Mouse (Mus musculus) neural tube, embryonic 15.5 days (tissue): ENCODE measurements around the gene Lamp2. TPM values are rescaled to one million over a fixed set of nuclear protein-coding genes. Genes with fewer than 3 reads are reported as not detected.
"Not testable (repeated sequence)": the region's sequence is repeated elsewhere in the genome, so short reads cannot be mapped to it uniquely, and the experiment has no call there.

Source experiments
- ATAC-seq: fragments of 200-750 bp; cut with Nextera tagmentation; 2 replicates; pipeline ENCODE4 v1.8.0; 2017; ENCODE audit warnings: mild to moderate bottlenecking, moderate TSS enrichment, moderate library complexity; ENCODE audit not compliant: low FRiP score
- H3K27ac ChIP-seq: fragments of 300-500 bp; sonication (generic); replicated peaks from 2 replicates; pipeline ENCODE4 v1.5.1; 2015; ENCODE audit warnings: mild to moderate bottlenecking, inconsistent platforms
- H3K27me3 ChIP-seq: fragments of 300-500 bp; sonication (generic); replicated peaks from 2 replicates; pipeline ENCODE4 v1.6.1; 2015; ENCODE audit warnings: inconsistent platforms
- H3K36me3 ChIP-seq: fragments of 300-500 bp; sonication (generic); 2 replicates; pipeline ENCODE4 v1.6.1; 2015; ENCODE audit warnings: inconsistent platforms
- H3K4me1 ChIP-seq: fragments of 300-500 bp; sonication (generic); 2 replicates; pipeline ENCODE4 v1.6.1; 2015; ENCODE audit warnings: inconsistent platforms
- H3K4me2 ChIP-seq: fragments of 300-500 bp; sonication (generic); 2 replicates; pipeline ENCODE4 v1.6.1; 2015; ENCODE audit warnings: inconsistent platforms, mild to moderate bottlenecking, moderate library complexity
- H3K4me3 ChIP-seq: fragments of 300-500 bp; sonication (generic); replicated peaks from 2 replicates; pipeline ENCODE4 v1.5.1; 2015; ENCODE audit warnings: mild to moderate bottlenecking, inconsistent platforms
- H3K9ac ChIP-seq: fragments of 300-500 bp; sonication (generic); replicated peaks from 2 replicates; pipeline ENCODE4 v1.6.1; 2015; ENCODE audit warnings: mild to moderate bottlenecking, inconsistent platforms
- H3K9me3 ChIP-seq: fragments of 300-500 bp; sonication (generic); replicated peaks from 2 replicates; pipeline ENCODE4 v1.6.1; 2016; ENCODE audit warnings: inconsistent platforms
- WGBS: fragments of 180-500 bp; shearing (Covaris S2); methylation state at CpG from one replicate; pipeline ENCODE4 v1.1.7; 2015; ENCODE audit warnings: mixed read lengths; 5-methylcytosine and 5-hydroxymethylcytosine counted together
- polyA plus RNA-seq: library from polyadenylated mRNA; unstranded; fragments of >200 nt; fragmentation: Nextera tagmentation; extraction: Ambion mirVana; gene quantifications from 2 replicates; pipeline ENCODE4 v1.2.1, GENCODE M21; 2015

Lamp2 gene
- polyA plus RNA-seq = 58.6 and 101 TPM in 2 replicates

GRCm38 (mm10) chrX:38455890-38456634 lies at the start of gene Lamp2:
Lamp2 (minus strand) TSS chrX:38456454.
- peak; percentile 99 for ATAC-seq
- H3K4me3 ChIP-seq = peak within 1 kb of the TSS; percentile 54
- H3K9ac ChIP-seq = peak within 1 kb of the TSS; percentile 55
- H3K27ac ChIP-seq = peak within 1 kb of the TSS; percentile 52
- 15% methylated on average over 47 of the region's 47 CpGs for WGBS
- H3K9me3 ChIP-seq = no peaks in the 10 kb centered on the region
- H3K4me1 ChIP-seq = 0 out of 2 replicates have a peak, but pooled peaks cover 4% of the 10 kb centered on the region
- no peaks in the 10 kb centered on the region for H3K27me3 ChIP-seq
- peak within 1 kb of the TSS; percentile 59 for H3K4me2 ChIP-seq
- no peaks in the 10 kb centered on the region for H3K36me3 ChIP-seq

GRCm38 (mm10) chrX:38504846-38505245 lies 48.6 kb upstream of the Lamp2 start:
- Histone ChIP-seq H3K27me3 (no peaks in the 10 kb centered on the region), H3K36me3 (no peaks in the 10 kb centered on the region), H3K27ac (no peak overlapping the region), H3K9me3 (no peaks in the 10 kb centered on the region), H3K4me2 (no peak overlapping the region), H3K9ac (no peak overlapping the region), H3K4me1 (no peaks in the 10 kb centered on the region), H3K4me3 (no peak overlapping the region)
- ATAC-seq = no peak
- WGBS = 93% methylated on average over 14 of the region's 14 CpGs

GRCm38 (mm10) chrX:38502182-38502581 lies 45.9 kb upstream of the Lamp2 start:
- H3K9ac ChIP-seq, H3K36me3 ChIP-seq, H3K27ac ChIP-seq, H3K9me3 ChIP-seq, H3K4me1 ChIP-seq, H3K4me2 ChIP-seq, H3K27me3 ChIP-seq, ATAC-seq, H3K4me3 ChIP-seq: not testable (repeated sequence)
- 76% methylated on average over 5 of the region's 5 CpGs for WGBS

GRCm38 (mm10) chrX:38485464-38485863 lies 29.2 kb upstream of the Lamp2 start:
- H3K9ac ChIP-seq, H3K27ac ChIP-seq, H3K9me3 ChIP-seq, H3K4me3 ChIP-seq, H3K4me1 ChIP-seq, H3K36me3 ChIP-seq, H3K27me3 ChIP-seq, ATAC-seq: not testable (repeated sequence)
- WGBS = 46% methylated on average over 20 of the region's 20 CpGs
- H3K4me2 ChIP-seq = peak overlapping the region; percentile 13; the same call in 1 of the 2 replicates

- ATAC-seq = no peak
- WGBS = 65% methylated on average over 1 of the region's 1 CpGs
Measured at GRCm38 (mm10) chrX:38478583-38478982, 22.3 kb upstream of the Lamp2 start.

GRCm38 (mm10) chrX:38473537-38474299 lies 17.5 kb upstream of the Lamp2 start:
- H3K4me1 ChIP-seq = no peaks in the 10 kb centered on the region
- peak overlapping the region; percentile 54 for H3K4me2 ChIP-seq
- H3K27ac ChIP-seq = peak overlapping the region; percentile 79
- no peaks in the 10 kb centered on the region for H3K9me3 ChIP-seq
- no peaks in the 10 kb centered on the region for H3K27me3 ChIP-seq
- 19% methylated on average over 32 of the region's 32 CpGs for WGBS
- 0 out of 2 replicates have a peak overlapping the region, but pooled peaks have one; percentile 14 for H3K9ac ChIP-seq
- peak; percentile 94 for ATAC-seq
- no peaks in the 10 kb centered on the region for H3K36me3 ChIP-seq
- H3K4me3 ChIP-seq = peak overlapping the region; percentile 57

More at GRCm38 (mm10) chrX:38478583-38478982, 22.3 kb upstream of the Lamp2 start:
- Histone ChIP-seq H3K9me3 (no peaks in the 10 kb centered on the region), H3K27ac (no peak overlapping the region), H3K4me2 (no peak overlapping the region), H3K36me3 (no peaks in the 10 kb centered on the region), H3K4me3 (no peak overlapping the region), H3K27me3 (no peaks in the 10 kb centered on the region), H3K9ac (no peak overlapping the region), H3K4me1 (no peaks in the 10 kb centered on the region)

GRCm38 (mm10) chrX:38473164-38473536 lies 16.9 kb upstream of the Lamp2 start:
- Histone ChIP-seq H3K4me1 (no peaks in the 10 kb centered on the region), H3K9me3 (no peaks in the 10 kb centered on the region), H3K4me2 (peak overlapping the region; percentile 54), H3K27me3 (no peaks in the 10 kb centered on the region), H3K27ac (no peak overlapping the region), H3K9ac (no peak overlapping the region), H3K36me3 (no peaks in the 10 kb centered on the region), H3K4me3 (peak overlapping the region; percentile 57)
- WGBS = 18% methylated on average over 10 of the region's 10 CpGs
- ATAC-seq = peak; percentile 54; the same call in 1 of the 2 replicates

GRCm38 (mm10) chrX:38466236-38466635 lies 10.0 kb upstream of the Lamp2 start:
- ATAC-seq = no peak
- Histone ChIP-seq H3K9me3 (no peaks in the 10 kb centered on the region), H3K36me3 (no peaks in the 10 kb centered on the region), H3K4me3 (no peak overlapping the region), H3K4me1 (no peaks in the 10 kb centered on the region), H3K4me2 (no peak overlapping the region), H3K27me3 (no peaks in the 10 kb centered on the region), H3K27ac (no peak overlapping the region), H3K9ac (no peak overlapping the region)

- no peak overlapping the region for H3K27ac ChIP-seq
- H3K9ac ChIP-seq = no peak overlapping the region
- WGBS = 96% methylated on average over 2 of the region's 2 CpGs
- no peaks in the 10 kb centered on the region for H3K27me3 ChIP-seq
- H3K4me1 ChIP-seq = no peaks in the 10 kb centered on the region
- H3K36me3 ChIP-seq = no peaks in the 10 kb centered on the region
- no peaks in the 10 kb centered on the region for H3K9me3 ChIP-seq
- H3K4me2 ChIP-seq = no peak overlapping the region
- ATAC-seq = no peak
- H3K4me3 ChIP-seq = no peak overlapping the region
Measured at GRCm38 (mm10) chrX:38463160-38463559, 6.9 kb upstream of the Lamp2 start.

GRCm38 (mm10) chrX:38462101-38462500 lies 5.8 kb upstream of the Lamp2 start:
- no peaks in the 10 kb centered on the region for H3K4me1 ChIP-seq
- H3K27ac ChIP-seq = no peak overlapping the region
- H3K4me3 ChIP-seq = no peak overlapping the region
- H3K27me3 ChIP-seq = no peaks in the 10 kb centered on the region
- H3K4me2 ChIP-seq = no peak overlapping the region
- H3K9ac ChIP-seq = no peak overlapping the region
- no peaks in the 10 kb centered on the region for H3K9me3 ChIP-seq
- 77% methylated on average over 5 of the region's 5 CpGs for WGBS
- no peak for ATAC-seq
- H3K36me3 ChIP-seq = no peaks in the 10 kb centered on the region

- Histone ChIP-seq H3K4me3 (no peak overlapping the region), H3K9ac (no peak overlapping the region), H3K9me3 (no peaks in the 10 kb centered on the region), H3K27me3 (no peaks in the 10 kb centered on the region), H3K4me1 (no peaks in the 10 kb centered on the region), H3K36me3 (no peaks in the 10 kb centered on the region), H3K4me2 (no peak overlapping the region), H3K27ac (no peak overlapping the region)
- ATAC-seq = no peak
- WGBS = 77% methylated on average over 3 of the region's 3 CpGs
Measured at GRCm38 (mm10) chrX:38460887-38461286, 4.6 kb upstream of the Lamp2 start.

- no peaks in the 10 kb centered on the region for H3K27me3 ChIP-seq
- H3K4me1 ChIP-seq = 0 out of 2 replicates have a peak, but pooled peaks cover 4% of the 10 kb centered on the region
- H3K4me3 ChIP-seq = no peak overlapping the region
- no peak overlapping the region for H3K4me2 ChIP-seq
- H3K27ac ChIP-seq = no peak overlapping the region
- H3K9me3 ChIP-seq = no peaks in the 10 kb centered on the region
- 80% methylated on average over 8 of the region's 8 CpGs for WGBS
- no peaks in the 10 kb centered on the region for H3K36me3 ChIP-seq
- no peak for ATAC-seq
- no peak overlapping the region for H3K9ac ChIP-seq
Measured at GRCm38 (mm10) chrX:38459076-38459475, 2.8 kb upstream of the Lamp2 start.
